Mouse (Mus musculus) liver, embryonic 12.5 days (tissue): Measurements from ENCODE around the gene Asic2. TPM values are rescaled to one million over a fixed set of nuclear protein-coding genes. Genes with fewer than 3 reads are reported as not detected.

Experiments
- ATAC-seq: fragments of 200-750 bp; cut with Nextera tagmentation; 2 replicates; pipeline ENCODE4 v1.8.0; 2017; ENCODE audit warnings: moderate number of reproducible peaks, mild to moderate bottlenecking, moderate library complexity
- H3K27ac ChIP-seq: fragments of 300-500 bp; sonication (generic); 2 replicates; pipeline ENCODE4 v1.5.1; 2016; ENCODE audit warnings: mild to moderate bottlenecking
- H3K27me3 ChIP-seq: fragments of 300-500 bp; sonication (generic); replicated peaks from 2 replicates; pipeline ENCODE4 v1.6.1; 2016; ENCODE audit warnings: mild to moderate bottlenecking, moderate library complexity
- H3K36me3 ChIP-seq: fragments of 300-500 bp; sonication (generic); 2 replicates; pipeline ENCODE4 v1.6.1; 2016; ENCODE audit warnings: mild to moderate bottlenecking, moderate library complexity
- H3K4me1 ChIP-seq: fragments of 300-500 bp; sonication (generic); 2 replicates; pipeline ENCODE4 v1.6.1; 2016
- H3K4me2 ChIP-seq: fragments of 300-500 bp; sonication (generic); 2 replicates; pipeline ENCODE4 v1.6.1; 2016; ENCODE audit warnings: mild to moderate bottlenecking, moderate library complexity
- H3K4me3 ChIP-seq: fragments of 300-500 bp; sonication (generic); 2 replicates; pipeline ENCODE4 v1.5.1; 2016; ENCODE audit warnings: mild to moderate bottlenecking, moderate library complexity
- H3K9ac ChIP-seq: fragments of 300-500 bp; sonication (generic); 2 replicates; pipeline ENCODE4 v1.6.1; 2016; ENCODE audit warnings: mild to moderate bottlenecking, moderate library complexity
- H3K9me3 ChIP-seq: fragments of 300-500 bp; sonication (generic); replicated peaks from 2 replicates; pipeline ENCODE4 v1.6.1; 2016; ENCODE audit warnings: mild to moderate bottlenecking, moderate library complexity
- WGBS: fragments of 180-500 bp; shearing (Covaris S2); methylation state at CpG from one replicate; pipeline ENCODE4 v1.1.7; 2016; ENCODE audit not compliant: insufficient replicate concordance; 5-methylcytosine and 5-hydroxymethylcytosine counted together
- polyA plus RNA-seq: library from polyadenylated mRNA; unstranded; fragments of >200 nt; fragmentation: Nextera tagmentation; extraction: Ambion mirVana; gene quantifications from 2 replicates; pipeline ENCODE4 v1.2.1, GENCODE M21; 2016

Asic2 gene
- polyA plus RNA-seq, 1 experiment from 2014 or later = 0.06 TPM

DNA sequence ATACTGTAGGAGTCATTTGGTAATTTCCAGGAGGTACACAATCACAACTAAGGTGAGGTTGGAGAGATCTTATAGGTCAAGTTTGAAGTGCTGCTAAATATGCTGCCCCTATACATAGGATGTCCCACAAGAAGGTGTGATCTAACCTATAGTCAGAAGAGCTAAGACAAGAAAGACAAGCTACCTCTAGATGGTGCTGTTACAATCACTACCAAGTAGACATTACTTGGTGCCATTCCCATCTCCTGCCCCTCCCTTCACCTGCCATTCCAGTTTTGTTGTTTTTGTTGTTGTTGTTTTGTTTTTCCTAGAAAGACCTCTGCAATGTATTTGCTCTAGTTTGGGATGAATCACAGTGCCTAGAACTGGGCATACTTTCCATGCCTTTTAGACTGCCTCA is 296.5 kb downstream of the Asic2 start:
- Histone ChIP-seq H3K27me3 (no peaks in the 10 kb centered on the region), H3K9me3 (no peaks in the 10 kb centered on the region), H3K4me1 (no peaks in the 10 kb centered on the region), H3K4me2 (no peak overlapping the region), H3K27ac (no peak overlapping the region), H3K4me3 (no peak overlapping the region), H3K9ac (no peak overlapping the region), H3K36me3 (no peaks in the 10 kb centered on the region)
- ATAC-seq = no peak

GRCm38 (mm10) chr11:81670436-81670835 is 297.8 kb downstream of the Asic2 start:
- ATAC-seq = no peak
- Histone ChIP-seq H3K4me2 (no peak overlapping the region), H3K9me3 (no peaks in the 10 kb centered on the region), H3K9ac (no peak overlapping the region), H3K27me3 (no peaks in the 10 kb centered on the region), H3K27ac (no peak overlapping the region), H3K4me1 (no peaks in the 10 kb centered on the region), H3K36me3 (no peaks in the 10 kb centered on the region), H3K4me3 (no peak overlapping the region)
- 63% methylated on average over 3 of the region's 3 CpGs for WGBS

GRCm38 (mm10) chr11:81658850-81659249 is 309.4 kb downstream of the Asic2 start:
- no peak overlapping the region for H3K27ac ChIP-seq
- H3K36me3 ChIP-seq = no peaks in the 10 kb centered on the region
- H3K4me1 ChIP-seq = no peaks in the 10 kb centered on the region
- no peaks in the 10 kb centered on the region for H3K27me3 ChIP-seq
- H3K4me3 ChIP-seq = no peak overlapping the region
- no peaks in the 10 kb centered on the region for H3K9me3 ChIP-seq
- H3K4me2 ChIP-seq = no peak overlapping the region
- WGBS = 78% methylated on average over 1 of the region's 1 CpGs
- no peak overlapping the region for H3K9ac ChIP-seq
- ATAC-seq = no peak

GRCm38 (mm10) chr11:81657121-81657520 is 311.1 kb downstream of the Asic2 start:
- 52% methylated on average over 2 of the region's 2 CpGs for WGBS
- Histone ChIP-seq H3K4me3 (no peak overlapping the region), H3K36me3 (no peaks in the 10 kb centered on the region), H3K27me3 (no peaks in the 10 kb centered on the region), H3K9ac (no peak overlapping the region), H3K4me1 (no peaks in the 10 kb centered on the region), H3K27ac (no peak overlapping the region), H3K9me3 (no peaks in the 10 kb centered on the region), H3K4me2 (no peak overlapping the region)
- ATAC-seq = no peak

- Histone ChIP-seq H3K9ac (no peak overlapping the region), H3K4me2 (no peak overlapping the region), H3K4me1 (no peaks in the 10 kb centered on the region), H3K27ac (no peak overlapping the region), H3K9me3 (no peaks in the 10 kb centered on the region), H3K27me3 (no peaks in the 10 kb centered on the region), H3K36me3 (no peaks in the 10 kb centered on the region), H3K4me3 (no peak overlapping the region)
- ATAC-seq = no peak
- WGBS = 34% methylated on average over 4 of the region's 4 CpGs
Measured at GRCm38 (mm10) chr11:81647828-81648227, 320.4 kb downstream of the Asic2 start.

DNA sequence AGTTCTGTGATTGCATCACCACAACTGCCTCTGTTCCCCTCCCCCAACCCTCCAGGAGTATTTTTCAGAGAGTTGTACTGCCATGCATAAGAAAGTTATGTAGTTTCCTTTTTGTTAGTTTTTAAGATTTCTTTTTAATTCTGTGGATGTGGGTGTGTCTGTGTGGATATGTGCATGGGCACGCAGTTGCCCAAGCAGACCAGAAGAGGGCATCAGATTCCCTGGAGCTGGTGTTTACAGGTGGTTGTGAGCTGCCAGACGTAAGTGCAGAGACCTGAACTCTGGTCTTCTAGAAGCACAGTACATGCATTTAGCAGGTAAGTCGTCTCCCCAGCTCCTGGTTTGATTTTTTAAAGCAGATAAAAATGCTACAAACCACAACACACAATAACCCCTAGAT is 322.7 kb downstream of the Asic2 start:
- no peaks in the 10 kb centered on the region for H3K4me1 ChIP-seq
- no peaks in the 10 kb centered on the region for H3K9me3 ChIP-seq
- no peaks in the 10 kb centered on the region for H3K27me3 ChIP-seq
- no peak overlapping the region for H3K9ac ChIP-seq
- no peak for ATAC-seq
- WGBS = 53% methylated on average over 3 of the region's 3 CpGs
- H3K4me3 ChIP-seq = no peak overlapping the region
- H3K4me2 ChIP-seq = no peak overlapping the region
- no peaks in the 10 kb centered on the region for H3K36me3 ChIP-seq
- no peak overlapping the region for H3K27ac ChIP-seq

DNA sequence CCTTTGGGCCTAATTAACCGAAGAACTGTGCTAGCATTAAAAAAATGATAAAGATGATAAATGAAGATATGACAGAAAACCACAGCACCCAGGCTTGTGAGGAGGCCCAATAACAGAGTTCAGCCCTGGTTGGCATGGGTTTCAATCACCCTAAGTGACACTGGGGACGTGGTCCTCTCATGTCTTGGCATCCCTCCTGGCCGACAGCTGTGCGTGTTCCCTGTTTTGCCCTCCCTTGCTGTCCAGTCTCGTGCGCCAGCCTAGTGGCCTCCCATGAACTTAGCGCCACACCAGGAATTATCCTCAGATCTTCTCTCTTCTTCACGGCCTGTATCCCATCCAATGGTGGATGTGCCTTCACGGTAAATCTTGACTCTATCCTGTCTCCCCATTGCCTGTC is 331.9 kb downstream of the Asic2 start:
- WGBS = 75% methylated on average over 9 of the region's 9 CpGs
- Histone ChIP-seq H3K4me2 (no peak overlapping the region), H3K4me1 (no peaks in the 10 kb centered on the region), H3K36me3 (no peaks in the 10 kb centered on the region), H3K4me3 (no peak overlapping the region), H3K27me3 (no peaks in the 10 kb centered on the region), H3K9ac (no peak overlapping the region), H3K27ac (no peak overlapping the region), H3K9me3 (no peaks in the 10 kb centered on the region)
- ATAC-seq = no peak

DNA sequence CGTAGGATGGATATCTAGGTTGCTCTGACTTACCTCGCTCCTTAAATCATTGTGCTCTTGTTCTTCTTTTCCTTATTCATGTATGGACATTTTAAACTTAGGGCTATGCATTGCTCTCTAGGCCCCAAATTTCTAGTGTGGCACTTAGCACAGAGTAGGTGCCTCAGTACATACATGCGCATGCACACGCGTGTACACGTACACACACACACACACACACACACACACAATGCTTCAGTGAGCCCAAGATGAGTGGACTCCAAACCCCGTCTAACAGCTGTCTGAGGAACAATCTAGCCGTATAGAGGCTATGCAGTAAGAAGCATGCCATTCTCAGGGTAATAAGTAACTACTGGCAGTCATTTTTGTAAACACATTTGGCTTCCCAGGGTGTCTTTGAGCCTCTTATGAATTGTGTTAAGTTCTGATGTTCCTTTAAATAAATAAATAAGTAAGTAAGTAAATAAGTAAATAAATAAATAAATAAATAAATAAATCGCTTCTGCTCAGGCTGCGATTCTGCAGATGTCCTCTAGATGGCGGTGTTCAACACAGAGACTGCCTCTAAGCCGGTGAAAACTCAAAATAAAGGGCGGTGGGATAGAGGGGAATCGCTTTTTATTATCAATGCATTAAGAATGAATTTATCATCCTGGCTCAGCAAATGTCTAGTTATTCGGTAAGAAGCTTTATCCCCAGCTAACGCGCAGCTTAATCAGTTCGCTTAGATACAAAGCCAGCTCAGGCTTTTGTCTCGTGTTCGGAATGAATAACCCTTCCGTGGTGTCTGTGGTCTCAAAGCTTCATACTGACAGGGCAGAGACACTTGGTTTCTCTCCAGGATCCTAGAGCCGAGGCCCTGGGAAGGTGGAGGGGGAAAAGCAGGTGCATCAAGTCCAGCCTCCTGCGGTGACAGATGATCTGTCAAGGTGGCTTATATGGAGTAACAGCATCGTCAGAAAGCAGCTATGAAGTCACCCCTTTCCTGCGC is 333.6 kb downstream of the Asic2 start:
- Histone ChIP-seq H3K4me1 (no peaks in the 10 kb centered on the region), H3K27ac (no peak overlapping the region), H3K36me3 (no peaks in the 10 kb centered on the region), H3K9me3 (no peaks in the 10 kb centered on the region; the same call in 1 of the 2 replicates), H3K4me3 (no peak overlapping the region), H3K27me3 (no peaks in the 10 kb centered on the region), H3K9ac (no peak overlapping the region), H3K4me2 (no peak overlapping the region)
- 53% methylated on average over 25 of the region's 25 CpGs for WGBS
- ATAC-seq = no peak

GRCm38 (mm10) chr11:81625199-81625598 is 343.1 kb downstream of the Asic2 start:
- ATAC-seq = no peak
- no peak overlapping the region for H3K4me3 ChIP-seq
- H3K9ac ChIP-seq = no peak overlapping the region
- no peaks in the 10 kb centered on the region for H3K36me3 ChIP-seq
- no peaks in the 10 kb centered on the region for H3K4me1 ChIP-seq
- H3K27me3 ChIP-seq = no peaks in the 10 kb centered on the region
- no peak overlapping the region for H3K27ac ChIP-seq
- no peak overlapping the region for H3K4me2 ChIP-seq
- H3K9me3 ChIP-seq = no peaks in the 10 kb centered on the region; the same call in 1 of the 2 replicates
- WGBS = 53% methylated on average over 4 of the region's 4 CpGs

- ATAC-seq = no peak
- no peaks in the 10 kb centered on the region for H3K4me1 ChIP-seq
- no peak overlapping the region for H3K27ac ChIP-seq
- H3K36me3 ChIP-seq = no peaks in the 10 kb centered on the region
- no peak overlapping the region for H3K4me2 ChIP-seq
- H3K27me3 ChIP-seq = no peaks in the 10 kb centered on the region
- H3K9me3 ChIP-seq = no peaks in the 10 kb centered on the region
- no peak overlapping the region for H3K9ac ChIP-seq
- H3K4me3 ChIP-seq = no peak overlapping the region
- WGBS = 36% methylated on average over 6 of the region's 6 CpGs
Measured at GRCm38 (mm10) chr11:81620516-81620915, 347.7 kb downstream of the Asic2 start.

DNA sequence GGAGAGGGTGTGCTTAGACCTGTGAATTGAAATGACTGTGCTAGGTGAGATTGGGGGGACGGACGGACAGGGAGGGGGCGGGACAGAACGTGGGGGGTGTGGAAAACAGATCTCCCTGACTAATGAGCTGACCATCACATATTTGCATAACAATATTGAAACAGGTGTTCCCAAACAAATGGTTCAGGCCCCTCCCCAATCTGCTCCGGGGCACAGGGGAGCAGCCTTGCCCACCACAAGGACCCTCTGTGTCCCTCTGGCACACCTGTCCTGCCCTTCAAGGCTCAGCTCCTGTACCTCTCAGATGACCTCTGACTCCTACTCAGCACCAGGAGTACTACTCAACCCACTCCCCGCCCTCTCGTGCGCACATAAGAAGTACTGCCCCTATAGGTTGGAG is 351.8 kb downstream of the Asic2 start:
- Histone ChIP-seq H3K9ac (no peak overlapping the region), H3K4me1 (no peaks in the 10 kb centered on the region)

GRCm38 (mm10) chr11:81613869-81614620 is 354.2 kb downstream of the Asic2 start:
- H3K27me3 ChIP-seq = peaks cover 35% of the 10 kb centered on the region
- H3K27ac ChIP-seq = no peak overlapping the region
- H3K4me3 ChIP-seq = no peak overlapping the region
- H3K9me3 ChIP-seq = no peaks in the 10 kb centered on the region
- no peak overlapping the region for H3K9ac ChIP-seq
- peak overlapping the region; percentile 43 for H3K4me2 ChIP-seq
- H3K4me1 ChIP-seq = no peaks in the 10 kb centered on the region
- H3K36me3 ChIP-seq = no peaks in the 10 kb centered on the region
- no peak for ATAC-seq
- WGBS = 24% methylated on average over 10 of the region's 10 CpGs

More for the DNA sequence above, 351.8 kb downstream of the Asic2 start:
- peaks cover 23% of the 10 kb centered on the region for H3K27me3 ChIP-seq
- no peaks in the 10 kb centered on the region for H3K36me3 ChIP-seq
- no peak overlapping the region for H3K4me2 ChIP-seq
- H3K27ac ChIP-seq = no peak overlapping the region
- no peak for ATAC-seq
- H3K9me3 ChIP-seq = no peaks in the 10 kb centered on the region
- 69% methylated on average over 8 of the region's 8 CpGs for WGBS
- no peak overlapping the region for H3K4me3 ChIP-seq
